Mouse (Mus musculus) myocyte (in vitro differentiated cells): ENCODE measurements around the gene Pparg.

Source experiments
- CEBPB ChIP-seq: IDR thresholded peaks from 2 replicates; pipeline ENCODE4 v1.6.1; 2011; ENCODE audit warnings: mild to moderate bottlenecking, moderate library complexity; ENCODE audit not compliant: poor library complexity, insufficient read depth, severe bottlenecking
- E2F4 ChIP-seq: IDR thresholded peaks from one replicate; pipeline ENCODE4 v1.6.1; 2011; ENCODE audit warnings: mild to moderate bottlenecking, control low read depth, moderate library complexity; ENCODE audit not compliant: insufficient read depth
- POLR2A ChIP-seq: IDR thresholded peaks from one replicate; pipeline ENCODE4 v1.6.1; 2011; ENCODE audit warnings: low read depth, mild to moderate bottlenecking, control low read depth, moderate library complexity; ENCODE audit not compliant: insufficient read length
- SRF ChIP-seq: IDR thresholded peaks from one replicate; pipeline ENCODE4 v1.6.1; 2011; ENCODE audit warnings: low read depth; ENCODE audit not compliant: control insufficient read depth, insufficient read length
- TCF12 ChIP-seq: IDR thresholded peaks from one replicate; pipeline ENCODE4 v1.6.1; 2011; ENCODE audit warnings: mild to moderate bottlenecking, control low read depth; ENCODE audit not compliant: poor library complexity, insufficient read depth, severe bottlenecking
- USF1 ChIP-seq: IDR thresholded peaks from one replicate; pipeline ENCODE4 v1.6.1; 2011; ENCODE audit warnings: low read depth, mild to moderate bottlenecking, control low read depth, moderate library complexity

DNA sequence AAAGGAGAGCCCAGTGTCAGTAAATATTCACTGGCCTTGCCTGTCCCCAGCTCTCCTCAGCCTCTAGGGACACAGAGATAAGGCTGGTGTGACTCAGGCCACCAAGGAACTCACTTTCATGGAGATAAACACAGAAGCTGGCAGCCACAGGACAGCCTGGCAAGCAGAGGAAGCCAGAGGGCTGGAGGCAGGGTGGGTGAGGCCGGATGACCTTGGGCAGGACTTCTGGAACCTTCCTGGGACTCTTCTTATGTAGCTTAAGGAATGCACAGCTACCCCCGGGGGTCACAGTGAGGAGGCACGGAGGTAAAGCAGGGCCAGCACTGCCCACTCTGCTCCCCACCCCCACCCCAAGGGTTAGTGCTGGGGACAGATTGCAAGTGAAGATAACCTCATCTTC, 140.4 kb downstream of the Pparg start:
- TF ChIP-seq POLR2A = no peak
- TF ChIP-seq E2F4 = no peak
- no peak for TF ChIP-seq USF1
- TF ChIP-seq SRF = no peak
- TF ChIP-seq CEBPB = no peak
- no peak for TF ChIP-seq TCF12
